Mouse (Mus musculus) urinary bladder, postnatal 25 days (tissue): Measurements from ENCODE around the gene Taf1c.

Experiments used
- DNase-seq: peaks from one replicate; pipeline ENCODE4 v3.0.0; 2022; ENCODE audit warnings: low spot score

The Taf1c gene

DNA sequence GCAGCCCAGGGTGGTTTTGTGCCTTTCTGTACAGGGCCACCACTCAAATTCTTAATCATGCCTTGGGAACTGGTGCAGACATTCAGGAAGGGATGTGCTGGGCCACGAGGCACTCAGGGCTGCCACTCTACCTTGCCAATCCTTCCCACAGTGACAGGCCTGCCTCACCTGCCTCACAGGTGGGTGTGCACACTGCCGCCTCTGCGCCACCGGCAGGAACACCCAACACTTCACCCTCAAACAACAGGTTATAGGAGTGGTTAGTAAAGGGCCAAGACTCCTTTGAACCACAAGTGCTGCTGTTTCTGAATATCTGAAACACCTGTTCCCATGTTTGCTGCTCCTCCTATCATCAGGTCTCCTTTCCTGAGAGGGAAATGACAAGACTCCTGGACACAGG, 32.6 kb downstream of the Taf1c start:
- DNase-seq = no peak

DNA sequence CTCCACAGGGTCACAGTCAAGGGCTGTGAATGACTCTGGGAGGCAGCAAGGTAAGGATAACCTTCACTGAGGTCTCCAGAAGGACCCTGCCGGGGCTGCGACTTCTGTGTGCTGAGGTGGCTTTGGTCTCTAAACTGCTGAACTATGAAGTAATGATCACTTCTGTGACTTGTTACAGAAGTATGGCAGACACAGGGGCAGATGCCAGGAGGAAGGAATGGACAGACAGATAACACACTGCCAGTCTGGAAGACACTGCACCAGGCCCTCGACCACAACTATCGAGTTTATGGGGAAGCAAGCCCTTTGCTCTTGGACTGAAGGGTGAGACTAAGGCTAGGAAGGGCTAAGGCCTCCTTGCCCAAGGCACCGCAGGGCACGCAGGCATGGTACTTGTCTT, 33.9 kb downstream of the Taf1c start:
- no peak for DNase-seq

DNA sequence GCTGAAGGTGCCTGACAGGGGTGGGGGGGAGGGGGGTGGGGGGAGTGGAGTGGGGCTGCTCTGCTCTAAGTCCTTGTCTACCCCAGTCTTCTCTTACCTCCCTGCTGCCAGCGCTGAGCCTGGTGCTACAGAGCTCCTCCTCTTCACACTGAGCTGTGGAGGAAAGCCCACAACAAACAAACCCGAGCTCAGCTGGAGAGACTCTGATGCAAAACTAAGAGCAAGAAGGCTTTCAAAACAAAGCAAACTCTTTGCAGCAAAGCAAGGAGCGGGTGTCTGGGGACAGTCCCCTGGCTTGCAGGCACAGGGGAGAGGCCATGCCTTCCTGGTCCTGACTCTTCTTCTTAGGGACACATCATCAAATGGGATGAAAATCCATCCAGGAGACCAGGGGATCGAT, 35.1 kb downstream of the Taf1c start:
- no peak for DNase-seq

DNA sequence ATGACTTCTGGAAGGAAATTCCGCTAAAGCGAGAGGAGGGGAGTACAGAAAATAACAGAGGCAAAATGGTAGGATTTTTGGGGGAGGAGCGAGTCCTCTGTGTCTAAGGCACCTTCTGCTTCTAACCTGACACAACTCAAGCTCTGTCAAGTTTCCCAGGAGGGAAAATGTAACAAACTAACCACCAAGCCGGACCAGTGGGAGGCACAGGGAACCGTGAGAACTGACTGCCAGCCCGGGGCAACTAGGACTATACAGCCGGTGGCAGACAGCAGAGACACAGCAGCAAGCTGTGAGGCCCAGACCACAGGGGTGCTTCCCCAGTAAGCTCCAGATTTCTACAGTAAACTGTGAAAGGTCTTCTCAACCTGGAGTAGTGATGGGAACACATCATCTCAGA, 36.1 kb downstream of the Taf1c start:
- DNase-seq = no peak

DNA sequence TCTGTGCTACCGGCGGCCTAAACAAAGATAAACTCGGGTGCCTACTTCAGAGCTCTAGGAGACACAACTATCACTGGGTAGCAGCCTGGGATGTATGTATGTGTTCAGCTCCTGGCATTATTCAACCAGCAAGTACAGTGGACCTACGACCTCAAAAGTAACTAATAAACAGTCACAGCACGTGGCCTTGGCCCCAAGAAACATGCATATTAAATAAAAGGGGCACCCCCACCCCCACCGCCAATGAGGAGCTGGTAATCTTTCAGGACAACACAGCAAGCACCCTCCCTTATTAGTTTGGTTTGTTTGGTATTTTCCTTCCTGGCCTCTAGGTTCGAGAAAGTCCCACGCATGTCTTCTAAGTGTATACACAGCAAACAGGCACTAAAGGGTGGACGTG, 36.8 kb downstream of the Taf1c start:
- no peak for DNase-seq

DNA sequence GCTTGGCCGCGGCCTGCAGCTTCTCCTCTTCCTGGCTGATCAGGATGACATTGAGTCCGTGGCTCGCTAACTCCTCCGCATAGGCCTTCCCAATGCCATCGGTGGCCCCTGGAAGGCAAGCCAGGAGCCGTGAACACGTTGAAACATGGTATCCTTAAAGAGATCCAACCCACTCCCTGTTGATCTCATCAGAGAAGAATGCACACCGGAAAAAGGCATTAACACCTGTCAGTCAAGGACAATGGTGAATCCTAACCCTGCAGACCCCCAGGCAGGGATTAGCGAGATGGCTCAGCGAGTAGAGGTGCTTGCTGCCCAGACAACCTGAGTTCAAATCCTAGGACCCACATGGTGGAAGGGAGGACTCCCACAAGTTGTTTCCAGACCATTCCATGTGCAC, 38.7 kb downstream of the Taf1c start:
- no peak for DNase-seq

DNA sequence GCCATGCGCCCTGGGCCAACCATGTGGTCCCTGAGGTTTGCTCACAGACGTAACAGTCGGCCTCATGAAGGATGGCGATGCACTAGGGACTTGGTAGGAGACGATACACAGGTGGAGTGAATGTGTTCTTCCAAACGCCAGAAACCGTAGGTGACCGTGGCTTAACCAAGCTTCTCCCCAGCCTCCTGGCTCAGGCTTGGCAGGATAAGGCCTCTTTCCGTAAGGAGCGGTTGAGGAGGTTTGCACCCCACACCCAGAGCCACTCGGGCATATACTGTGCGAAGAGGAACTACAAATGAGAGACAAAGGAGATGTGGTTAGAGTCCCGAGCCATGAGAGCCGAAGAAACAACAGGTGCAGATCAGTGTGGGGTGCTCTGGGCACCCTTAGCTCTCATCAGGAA, 41.2 kb downstream of the Taf1c start:
- no peak for DNase-seq

DNA sequence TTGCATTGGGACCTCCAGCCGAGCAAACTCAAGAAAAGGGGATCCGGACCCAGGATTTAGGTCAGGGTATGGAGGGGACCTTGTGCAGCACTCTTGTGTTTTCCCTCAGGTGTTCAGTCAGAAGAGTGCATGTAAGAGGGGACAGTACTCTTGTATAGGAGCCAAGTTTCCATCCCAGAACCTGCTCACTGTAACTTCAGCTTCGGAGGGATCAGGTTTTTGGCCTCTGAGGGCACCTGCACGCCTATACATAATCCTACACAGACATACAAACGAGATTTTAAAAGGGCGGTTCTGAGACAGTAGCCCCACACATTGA, 45.7 kb downstream of the Taf1c start:
- DNase-seq = no peak

DNA sequence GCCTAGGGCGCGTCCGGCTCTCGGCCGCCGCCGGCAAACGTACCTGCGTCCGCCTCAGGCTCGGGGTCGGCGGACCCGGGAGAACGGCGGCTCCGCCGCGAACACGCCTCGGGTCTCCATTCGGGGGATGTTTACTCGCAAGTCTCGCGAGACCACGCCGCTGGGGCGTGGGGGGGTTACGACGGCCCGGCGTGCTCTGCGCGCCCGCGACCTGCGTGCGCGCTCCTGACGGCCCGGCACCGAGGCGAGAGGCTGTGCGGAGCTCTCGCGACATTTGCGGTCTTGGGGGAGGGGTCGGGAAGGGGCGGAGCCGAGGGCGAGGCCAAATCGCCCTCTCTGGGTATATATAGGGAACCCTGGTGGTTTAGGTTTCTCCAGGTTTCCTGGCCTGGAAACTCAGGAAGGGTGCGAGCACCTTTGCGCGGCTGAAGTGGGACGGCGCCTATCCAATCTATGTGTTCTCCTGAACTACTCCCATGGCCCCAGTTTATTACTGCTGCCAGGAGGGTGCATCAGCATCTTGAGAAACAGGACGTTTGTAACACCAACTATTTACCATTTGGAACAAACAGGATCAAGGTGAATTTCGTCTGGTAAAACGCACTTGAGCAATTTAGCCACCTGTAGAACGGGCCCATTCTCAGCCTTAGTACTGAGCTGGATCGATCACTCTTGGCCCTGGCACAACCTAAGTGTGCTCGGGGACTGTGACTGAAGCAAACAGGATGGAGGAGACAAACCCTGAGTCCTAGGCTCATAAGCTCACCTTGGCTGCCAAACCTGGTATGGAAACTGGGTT, 46.2 kb downstream of the Taf1c start, which contains the start of gene Mbtps1:
TSS of gene Mbtps1 (minus strand) at position 133 of the 799 bp plus-strand sequence.
- DNase-seq = peak; percentile 99

DNA sequence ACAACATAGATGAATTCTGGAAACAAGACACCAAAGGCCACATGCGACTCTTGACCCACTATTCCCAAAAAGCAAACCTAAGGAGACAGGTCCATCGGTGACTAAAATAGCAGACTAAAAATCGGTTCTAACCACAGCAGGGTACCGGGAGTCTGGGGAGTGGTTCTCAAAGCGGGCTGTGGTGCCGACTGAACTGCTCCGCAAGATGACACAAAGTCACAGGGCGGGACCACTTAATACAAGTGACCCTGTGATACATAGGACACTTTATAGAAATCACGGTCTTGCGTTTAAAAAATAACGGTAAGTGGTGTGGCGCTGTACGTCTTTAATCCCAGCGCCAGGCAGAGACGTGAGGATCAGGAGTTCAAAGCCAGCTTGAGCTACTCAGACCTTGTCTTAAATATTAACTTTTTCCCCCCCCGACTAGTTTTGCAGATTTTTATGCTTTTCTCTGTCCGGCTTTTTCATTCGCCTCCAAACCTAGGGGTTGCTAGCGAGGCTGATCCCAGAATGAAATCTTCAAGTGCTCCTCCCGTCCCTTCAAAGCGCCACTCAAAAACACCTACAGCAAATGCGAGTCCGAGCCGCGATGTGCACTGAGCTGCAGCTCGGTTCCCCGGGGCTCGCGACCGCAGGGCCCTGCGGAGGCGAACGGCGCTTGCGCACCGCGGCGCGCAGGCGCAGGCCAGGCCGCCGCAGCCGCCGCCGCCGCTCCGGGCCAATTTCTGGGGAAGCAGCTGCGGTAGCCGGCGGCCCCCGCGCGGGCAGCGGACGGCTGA, 47.0 kb downstream of the Taf1c start:
- no peak for DNase-seq

DNA sequence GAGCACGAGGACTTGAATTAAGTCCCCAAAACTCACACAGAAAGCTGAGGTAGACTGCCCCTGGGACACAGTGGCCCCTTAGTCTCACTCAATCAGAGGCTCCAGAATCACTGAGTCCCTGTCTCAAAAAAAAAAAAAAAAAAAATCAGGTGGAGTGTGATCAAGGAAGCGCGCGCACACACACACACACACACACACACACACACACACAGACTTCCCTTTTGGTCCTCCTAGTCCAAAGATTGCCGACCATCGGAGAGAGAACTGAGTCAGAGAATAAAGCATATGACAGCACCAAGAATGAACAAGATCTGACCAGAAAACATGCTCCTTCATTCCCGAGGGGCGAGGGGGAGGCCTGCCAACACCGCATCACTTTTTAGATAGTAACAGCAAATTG, 47.9 kb downstream of the Taf1c start:
- no peak for DNase-seq

DNA sequence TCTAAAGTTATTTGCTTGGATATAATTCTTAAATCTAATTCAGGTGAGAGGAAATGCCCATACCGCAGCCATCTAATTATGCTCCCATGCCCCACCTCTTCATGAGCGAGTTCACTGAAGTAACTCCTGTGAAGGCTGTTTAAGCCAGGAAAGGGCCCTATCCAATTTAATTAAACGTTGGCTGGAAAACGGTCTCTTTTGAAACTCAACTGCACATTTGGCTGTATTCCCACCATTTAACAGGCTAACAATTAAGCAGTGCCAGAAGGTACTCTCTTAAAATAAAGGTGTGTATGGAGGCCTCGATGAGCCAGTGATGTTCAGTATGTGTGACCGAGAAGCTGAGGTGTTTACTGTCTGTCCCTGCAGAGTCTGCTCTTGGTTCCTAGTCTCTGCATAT, 49.2 kb downstream of the Taf1c start:
- no peak for DNase-seq

DNA sequence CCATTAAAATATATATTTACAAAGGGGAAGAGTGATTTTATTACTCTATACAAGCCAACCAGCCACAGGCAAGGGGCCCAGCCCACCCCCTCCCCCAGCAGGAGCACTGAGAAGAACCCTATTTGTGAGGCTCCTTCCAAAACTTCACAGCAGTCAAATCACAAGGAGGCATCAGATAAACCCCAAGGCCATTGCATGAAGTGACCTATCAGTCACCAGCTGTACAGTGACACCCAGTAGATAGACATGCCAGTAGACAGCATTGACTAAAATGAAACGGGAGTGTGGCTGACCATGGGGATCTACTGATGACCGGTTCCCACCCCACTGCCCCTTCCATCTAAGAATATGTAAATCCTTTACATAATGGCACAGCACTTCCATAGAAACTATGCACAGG, 52.1 kb downstream of the Taf1c start:
- DNase-seq = no peak

DNA sequence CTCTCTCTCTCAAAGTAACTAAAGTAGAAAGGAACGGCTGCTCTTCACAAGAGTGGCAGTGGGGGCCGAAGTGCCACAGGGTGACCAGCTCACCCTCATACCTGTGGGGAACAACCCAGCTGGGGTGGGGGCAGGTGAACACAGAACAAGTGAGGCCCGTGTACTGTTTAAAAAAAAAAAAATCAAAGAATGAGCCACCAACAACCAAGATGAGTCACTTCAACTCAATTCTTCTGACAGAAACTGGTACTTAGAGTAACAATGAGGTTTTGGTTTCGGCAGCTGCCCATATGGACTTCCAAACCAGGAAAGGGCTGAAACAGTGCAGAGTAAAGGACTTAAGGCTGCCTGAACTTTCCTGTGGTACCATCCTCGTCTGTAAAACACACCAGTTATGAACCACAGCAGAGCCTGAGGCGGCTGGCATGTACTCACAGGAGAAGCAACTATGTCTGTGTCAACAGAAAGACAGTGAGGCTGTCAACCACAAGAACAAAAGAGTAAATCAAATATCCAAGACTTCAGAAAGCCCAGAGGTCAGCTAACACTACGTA, 56.4 kb downstream of the Taf1c start:
- no peak for DNase-seq
